Mouse (Mus musculus) heart, postnatal 0 days (tissue): ENCODE measurements at regions not wholly inside any gene's neighbourhood (a gene's known extent, or its start where the extent isn't known, plus 50 kb on each side); places are given as distances from the start of the nearest gene placed in this dataset.

Source experiments
- CTCF ChIP-seq: IDR thresholded peaks from 2 replicates; pipeline ENCODE4 v1.5.1; 2016; ENCODE audit warnings: antibody characterized with exemption, control low read depth, low read depth
- EP300 ChIP-seq: IDR thresholded peaks from 2 replicates; pipeline ENCODE4 v1.6.1; 2016; ENCODE audit warnings: antibody characterized with exemption, low read depth

DNA sequence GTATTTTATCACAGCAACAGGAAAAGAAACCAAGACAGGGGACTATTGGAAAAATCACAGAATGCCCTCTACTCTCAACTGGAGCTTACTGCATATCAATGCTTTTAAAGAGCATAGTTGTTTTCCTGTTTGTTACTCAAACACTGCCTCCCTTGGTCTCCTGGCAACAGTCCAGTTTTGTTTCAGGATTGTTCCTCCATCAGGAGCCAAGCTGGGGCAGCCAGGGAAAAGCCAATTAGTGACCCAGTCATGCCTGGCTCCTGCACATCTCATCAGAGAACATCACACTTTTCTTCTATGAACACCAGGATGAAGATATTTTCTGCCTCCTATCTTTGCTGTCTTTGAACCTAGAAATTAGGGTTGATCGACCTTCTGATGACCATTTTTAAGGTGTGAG, 113.6 kb upstream of the Wscd1 start:
- no peak for TF ChIP-seq EP300
- TF ChIP-seq CTCF = no peak
